Mouse (Mus musculus): ENCODE data around the gene Tnik. TPM values are rescaled to one million over a fixed set of nuclear protein-coding genes. Genes with fewer than 3 reads are reported as not detected.
A peak's percentile ranks its signal among the peaks of the same experiment; 100 is the strongest.

Gene Tnik
- 1.2 and 2.0 TPM in 2 replicates for polyA plus RNA-seq (2015; fragmentation: Nextera tagmentation; extraction: Ambion mirVana)

- Histone ChIP-seq H3K36me3 (ENCODE audit: insufficient read depth, low read length) (no peaks in the 10 kb centered on the region), H3K9ac (ENCODE audit: low read depth, low read length) (peak within 1 kb of the TSS; percentile 62), H3K4me3 (replicated peaks; ENCODE audit: low read depth, low read length) (peak within 1 kb of the TSS; percentile 69), H3K4me2 (ENCODE audit: low read length) (peak within 1 kb of the TSS; percentile 98), H3K27ac (no peak within 1 kb of the TSS), H3K9me3 (replicated peaks; ENCODE audit: low read length) (no peaks in the 10 kb centered on the region), H3K27me3 (ENCODE audit: insufficient read depth, low read length) (no peaks in the 10 kb centered on the region), H3K4me1 (replicated peaks; ENCODE audit: insufficient read depth, low read length) (no peaks in the 10 kb centered on the region)
- no peak for TF ChIP-seq CTCF (IDR thresholded peaks at IDR 0.05; ENCODE audit: low read depth)
- DNase-seq (ENCODE audit: low spot score) (peak; percentile 77), ATAC-seq (replicated peaks; ENCODE audit: low FRiP score, low read depth) (peak; percentile 82)
- WGBS = under 1% methylated on average over 58 of the region's 59 CpGs
Observed at GRCm38 (mm10) chr3:28263002-28263947, at the start of gene Tnik. Gene Tnik (plus strand): TSS chr3:28263214.

GRCm38 (mm10) chr3:28214886-28215311 lies 48.1 kb upstream of the Tnik start:
- H3K27me3 ChIP-seq (ENCODE audit: insufficient read depth, low read length) = no peaks in the 10 kb centered on the region
- TF ChIP-seq CTCF (IDR thresholded peaks at IDR 0.05; ENCODE audit: low read depth) = peak; percentile 15; the same call in 1 of the 2 replicates
- DNase-seq (ENCODE audit: low spot score) = no peak
- ATAC-seq (replicated peaks; ENCODE audit: low FRiP score, low read depth) = no peak
- no peaks in the 10 kb centered on the region for H3K36me3 ChIP-seq (ENCODE audit: insufficient read depth, low read length)
- no peak overlapping the region for H3K27ac ChIP-seq
- H3K4me1 ChIP-seq (replicated peaks; ENCODE audit: insufficient read depth, low read length) = no peaks in the 10 kb centered on the region
- no peak overlapping the region for H3K9ac ChIP-seq (ENCODE audit: low read depth, low read length)
- H3K4me3 ChIP-seq (replicated peaks; ENCODE audit: low read depth, low read length) = no peak overlapping the region
- H3K9me3 ChIP-seq (replicated peaks; ENCODE audit: low read length) = no peaks in the 10 kb centered on the region
- WGBS = 88% methylated on average over 7 of the region's 7 CpGs
- H3K4me2 ChIP-seq (ENCODE audit: low read length) = no peak overlapping the region

- Histone ChIP-seq H3K36me3 (ENCODE audit: insufficient read depth, low read length) (no peaks in the 10 kb centered on the region), H3K4me3 (replicated peaks; ENCODE audit: low read depth, low read length) (no peak overlapping the region), H3K27me3 (ENCODE audit: insufficient read depth, low read length) (no peaks in the 10 kb centered on the region), H3K4me2 (ENCODE audit: low read length) (no peak overlapping the region), H3K27ac (no peak overlapping the region), H3K4me1 (replicated peaks; ENCODE audit: insufficient read depth, low read length) (no peaks in the 10 kb centered on the region), H3K9me3 (replicated peaks; ENCODE audit: low read length) (no peaks in the 10 kb centered on the region), H3K9ac (ENCODE audit: low read depth, low read length) (no peak overlapping the region)
- 43% methylated on average over 5 of the region's 5 CpGs for WGBS
- TF ChIP-seq CTCF (IDR thresholded peaks at IDR 0.05; ENCODE audit: low read depth) = no peak
- DNase-seq (ENCODE audit: low spot score) = no peak
- no peak for ATAC-seq (replicated peaks; ENCODE audit: low FRiP score, low read depth)
Observed at GRCm38 (mm10) chr3:28217001-28217400, 46.0 kb upstream of the Tnik start.

GRCm38 (mm10) chr3:28219533-28219932 lies 43.5 kb upstream of the Tnik start:
- Histone ChIP-seq H3K27ac (no peak overlapping the region), H3K4me1 (replicated peaks; ENCODE audit: insufficient read depth, low read length) (no peaks in the 10 kb centered on the region), H3K4me3 (replicated peaks; ENCODE audit: low read depth, low read length) (no peak overlapping the region), H3K4me2 (ENCODE audit: low read length) (no peak overlapping the region), H3K27me3 (ENCODE audit: insufficient read depth, low read length) (no peaks in the 10 kb centered on the region), H3K9me3 (replicated peaks; ENCODE audit: low read length) (no peaks in the 10 kb centered on the region), H3K9ac (ENCODE audit: low read depth, low read length) (no peak overlapping the region), H3K36me3 (ENCODE audit: insufficient read depth, low read length) (no peaks in the 10 kb centered on the region)
- DNase-seq (ENCODE audit: low spot score) (no peak), ATAC-seq (replicated peaks; ENCODE audit: low FRiP score, low read depth) (no peak)
- TF ChIP-seq CTCF (IDR thresholded peaks at IDR 0.05; ENCODE audit: low read depth) = no peak
- 87% methylated on average over 7 of the region's 7 CpGs for WGBS

GRCm38 (mm10) chr3:28219964-28220363 lies 43.0 kb upstream of the Tnik start:
- TF ChIP-seq CTCF (IDR thresholded peaks at IDR 0.05; ENCODE audit: low read depth) = no peak
- Histone ChIP-seq H3K4me3 (replicated peaks; ENCODE audit: low read depth, low read length) (no peak overlapping the region), H3K27me3 (ENCODE audit: insufficient read depth, low read length) (no peaks in the 10 kb centered on the region), H3K27ac (no peak overlapping the region), H3K9ac (ENCODE audit: low read depth, low read length) (no peak overlapping the region), H3K4me2 (ENCODE audit: low read length) (no peak overlapping the region), H3K9me3 (replicated peaks; ENCODE audit: low read length) (no peaks in the 10 kb centered on the region), H3K36me3 (ENCODE audit: insufficient read depth, low read length) (no peaks in the 10 kb centered on the region), H3K4me1 (replicated peaks; ENCODE audit: insufficient read depth, low read length) (no peaks in the 10 kb centered on the region)
- WGBS = 94% methylated on average over 3 of the region's 3 CpGs
- ATAC-seq (replicated peaks; ENCODE audit: low FRiP score, low read depth) (no peak), DNase-seq (ENCODE audit: low spot score) (no peak)

GRCm38 (mm10) chr3:28224437-28225356 lies 38.3 kb upstream of the Tnik start:
- H3K27me3 ChIP-seq (ENCODE audit: insufficient read depth, low read length) = no peaks in the 10 kb centered on the region
- no peaks in the 10 kb centered on the region for H3K4me1 ChIP-seq (replicated peaks; ENCODE audit: insufficient read depth, low read length)
- H3K9me3 ChIP-seq (replicated peaks; ENCODE audit: low read length) = no peaks in the 10 kb centered on the region
- H3K4me3 ChIP-seq (replicated peaks; ENCODE audit: low read depth, low read length) = no peak overlapping the region
- TF ChIP-seq CTCF (IDR thresholded peaks at IDR 0.05; ENCODE audit: low read depth) = no peak
- no peak overlapping the region for H3K9ac ChIP-seq (ENCODE audit: low read depth, low read length)
- DNase-seq (ENCODE audit: low spot score) (no peak), ATAC-seq (replicated peaks; ENCODE audit: low FRiP score, low read depth) (no peak)
- no peak overlapping the region for H3K4me2 ChIP-seq (ENCODE audit: low read length)
- 77% methylated on average over 15 of the region's 15 CpGs for WGBS
- H3K36me3 ChIP-seq (ENCODE audit: insufficient read depth, low read length) = no peaks in the 10 kb centered on the region
- H3K27ac ChIP-seq = no peak overlapping the region

Measured in kidney, postnatal 0 days (tissue).